In genomic region chr10:77448209-77448608, GRCm38 (mm10) we compare ENCODE assay signal across 14 mouse cellular contexts. TPM values are rescaled to one million over a fixed set of nuclear protein-coding genes. Genes with fewer than 3 reads are reported as not detected.
DNase-seq lines count a peak whose midpoint lies in the region; ATAC-seq and TF ChIP-seq lines count a peak whose summit lies in the region.
"Had no signal": no experiment of that assay in that cellular context is flagged by ENCODE, and none has a peak within 500 bp of the region (broad histone marks: within the 10 kb centered on the region; RNA-seq: fewer than 3 reads in every experiment).

No protein-coding gene starts in this region.

- intact Hi-C loops in heart, adult 2 months (cut with DNase I), result loop anchor here (2.0 kb wide), 1 partner anchor 37 kb away; no protein-coding TSS in a partner anchor
- intact Hi-C loops in left cerebral cortex, postnatal 4 days (cut with DNase I), result no loop called here

- H3K4me3 ChIP-seq in heart, adult 2 months, result no peak overlapping the region
- no peak overlapping the region for H3K4me3 ChIP-seq in midbrain, embryonic 10.5 days
- no peak overlapping the region for H3K4me3 ChIP-seq in midbrain, embryonic 14.5 days (replicated peaks; ENCODE audit: low read depth, low read length)
- H3K4me3 ChIP-seq in heart, embryonic 16.5 days (ENCODE audit: low read length), result no peak overlapping the region
- H3K4me3 ChIP-seq: embryonic facial prominence, embryonic 12.5 days; hindbrain, embryonic 13.5 days; intestine, embryonic 15.5 days; midbrain, embryonic 15.5 days had no signal

- TF ChIP-seq CTCF in heart, adult 2 months (IDR thresholded peaks at IDR 0.05), result no peak

- no peak for DNase-seq in heart, adult 2 months
- no peak for DNase-seq in heart, postnatal 4 days
- no peak for DNase-seq in midbrain, embryonic 10.5 days (ENCODE audit: low spot score)
- no peak for DNase-seq in midbrain, embryonic 14.5 days
- no peak for DNase-seq in spleen, adult 18-20 months
- DNase-seq in left cerebral cortex, postnatal 4 days, result no peak
- DNase-seq: gastrocnemius, postnatal 36 days; liver; thymus, postnatal 14 days had no signal

- WGBS in heart, adult 2 months, result 53% methylated on average over 7 of the region's 7 CpGs
- 85% methylated on average over 7 of the region's 7 CpGs for WGBS in midbrain, embryonic 10.5 days
- WGBS in midbrain, embryonic 14.5 days, result 69% methylated on average over 7 of the region's 7 CpGs
- 56% methylated on average over 7 of the region's 7 CpGs for WGBS in heart, embryonic 16.5 days

- ATAC-seq in midbrain, embryonic 14.5 days (ENCODE audit: low FRiP score, low TSS enrichment), result no peak
- ATAC-seq in heart, embryonic 16.5 days (replicated peaks; ENCODE audit: extremely low read depth, insufficient read depth, low FRiP score), result no peak; the same call in 1 of the 2 replicates
- ATAC-seq: intestine, embryonic 15.5 days; midbrain, embryonic 15.5 days had no signal

- TF ChIP-seq EP300 in heart, adult 2 months (IDR thresholded peaks at IDR 0.05; ENCODE audit: insufficient read depth, low read depth, low read length), result no peak

- H3K27ac ChIP-seq in heart, adult 2 months, result peak overlapping the region; percentile 77
- H3K27ac ChIP-seq in midbrain, embryonic 10.5 days (replicated peaks), result peak overlapping the region; percentile 24
- no peak overlapping the region for H3K27ac ChIP-seq in midbrain, embryonic 14.5 days (replicated peaks; ENCODE audit: low read depth, low read length)
- peak overlapping the region; percentile 76 for H3K27ac ChIP-seq in heart, embryonic 16.5 days (ENCODE audit: low read length)
- H3K27ac ChIP-seq: hindbrain, embryonic 13.5 days; intestine, embryonic 15.5 days; midbrain, embryonic 15.5 days had no signal

- H3K4me1 ChIP-seq in heart, adult 2 months (ENCODE audit: control insufficient read depth, insufficient read depth, low read length), result peaks cover 17% of the 10 kb centered on the region
- H3K4me1 ChIP-seq in midbrain, embryonic 10.5 days, result peaks cover 24% of the 10 kb centered on the region
- no peaks in the 10 kb centered on the region for H3K4me1 ChIP-seq in midbrain, embryonic 14.5 days (ENCODE audit: control insufficient read depth, insufficient read depth, low read length)
- peaks cover 34% of the 10 kb centered on the region for H3K4me1 ChIP-seq in heart, embryonic 16.5 days (ENCODE audit: control insufficient read depth, insufficient read depth, low read length)
- H3K4me1 ChIP-seq: midbrain, embryonic 15.5 days had no signal

- no peak for TF ChIP-seq POLR2A in heart, adult 2 months (IDR thresholded peaks at IDR 0.05; ENCODE audit: insufficient read depth, low read depth, low read length)

- H3K4me2 ChIP-seq in midbrain, embryonic 14.5 days (ENCODE audit: low read length), result no peak overlapping the region
- H3K4me2 ChIP-seq in heart, embryonic 16.5 days (ENCODE audit: low read depth, low read length), result no peak overlapping the region
- H3K4me2 ChIP-seq: hindbrain, embryonic 13.5 days; midbrain, embryonic 15.5 days had no signal

- peak overlapping the region; percentile 7; the same call in 1 of the 2 replicates for H3K9ac ChIP-seq in heart, adult 2 months (ENCODE audit: low read depth, low read length)
- H3K9ac ChIP-seq in midbrain, embryonic 14.5 days (replicated peaks; ENCODE audit: low read length), result no peak overlapping the region
- 0 out of 2 replicates have a peak overlapping the region, but pooled peaks have one; percentile 5 for H3K9ac ChIP-seq in heart, embryonic 16.5 days (ENCODE audit: low read length)
- H3K9ac ChIP-seq: embryonic facial prominence, embryonic 12.5 days; hindbrain, embryonic 13.5 days; intestine, embryonic 15.5 days; midbrain, embryonic 15.5 days had no signal

- no peaks in the 10 kb centered on the region for H3K36me3 ChIP-seq in heart, adult 2 months (ENCODE audit: control insufficient read depth, insufficient read depth, low read length)
- H3K36me3 ChIP-seq in midbrain, embryonic 10.5 days, result no peaks in the 10 kb centered on the region
- H3K36me3 ChIP-seq in midbrain, embryonic 14.5 days (ENCODE audit: control insufficient read depth, insufficient read depth, low read length), result no peaks in the 10 kb centered on the region
- no peaks in the 10 kb centered on the region for H3K36me3 ChIP-seq in heart, embryonic 16.5 days (ENCODE audit: control insufficient read depth, insufficient read depth)
- H3K36me3 ChIP-seq: embryonic facial prominence, embryonic 12.5 days; hindbrain, embryonic 13.5 days; intestine, embryonic 15.5 days; midbrain, embryonic 15.5 days had no signal

- peaks cover 8% of the 10 kb centered on the region; the same call in 1 of the 2 replicates for H3K9me3 ChIP-seq in midbrain, embryonic 10.5 days (replicated peaks)
- H3K9me3 ChIP-seq in midbrain, embryonic 14.5 days (ENCODE audit: control insufficient read depth, low read length), result 0 out of 2 replicates have a peak, but pooled peaks cover 2% of the 10 kb centered on the region
- H3K9me3 ChIP-seq in heart, embryonic 16.5 days (replicated peaks; ENCODE audit: control insufficient read depth, low read length), result peaks cover 9% of the 10 kb centered on the region
- H3K9me3 ChIP-seq: intestine, embryonic 15.5 days had no signal

- no peaks in the 10 kb centered on the region for H3K79me2 ChIP-seq in heart, adult 2 months (replicated peaks; ENCODE audit: control insufficient read depth, insufficient read depth, low read length)

- no peaks in the 10 kb centered on the region for H3K27me3 ChIP-seq in heart, adult 2 months (ENCODE audit: control insufficient read depth, insufficient read depth, low read length)
- no peaks in the 10 kb centered on the region for H3K27me3 ChIP-seq in midbrain, embryonic 10.5 days (ENCODE audit: low read depth, poor library complexity, severe bottlenecking)
- H3K27me3 ChIP-seq in midbrain, embryonic 14.5 days (ENCODE audit: control insufficient read depth, insufficient read depth, low read length), result no peaks in the 10 kb centered on the region
- no peaks in the 10 kb centered on the region for H3K27me3 ChIP-seq in heart, embryonic 16.5 days (ENCODE audit: control insufficient read depth, insufficient read depth, low read length)
- H3K27me3 ChIP-seq: embryonic facial prominence, embryonic 12.5 days; hindbrain, embryonic 13.5 days; midbrain, embryonic 15.5 days had no signal

RNA-seq across cellular contexts. Expression of gene Adarb1, which starts 30.1 kb away (rescaled TPM):
- total RNA-seq in heart, adult 2 months (2021), result 10 to 100 TPM; 17.1 to 17.2 TPM
- 11.4 and 17.2 TPM in 2 replicates for polyA plus RNA-seq in heart, adult 2 months (2012; rRNA removed)
- total RNA-seq in heart, postnatal 4 days (2021), result 10 to 100 TPM; 20.9 to 23.3 TPM
- 6.0 and 6.1 TPM in 2 replicates for polyA plus RNA-seq in midbrain, embryonic 10.5 days (2016; fragmentation: Nextera tagmentation; extraction: Ambion mirVana)
- 12.1 and 14.4 TPM in 2 replicates for polyA plus RNA-seq in midbrain, embryonic 14.5 days (2014; fragmentation: Nextera tagmentation; extraction: Ambion mirVana)
- 11.7 and 15.3 TPM in 2 replicates for polyA plus RNA-seq in heart, embryonic 16.5 days (2015; fragmentation: Nextera tagmentation; extraction: Ambion mirVana)
- 10 to 100 TPM; 64.3 to 70.4 TPM for total RNA-seq in left cerebral cortex, postnatal 4 days (2021)
